Comparison of ENCODE assay signal across 27 mouse cellular contexts in the genomic region with DNA sequence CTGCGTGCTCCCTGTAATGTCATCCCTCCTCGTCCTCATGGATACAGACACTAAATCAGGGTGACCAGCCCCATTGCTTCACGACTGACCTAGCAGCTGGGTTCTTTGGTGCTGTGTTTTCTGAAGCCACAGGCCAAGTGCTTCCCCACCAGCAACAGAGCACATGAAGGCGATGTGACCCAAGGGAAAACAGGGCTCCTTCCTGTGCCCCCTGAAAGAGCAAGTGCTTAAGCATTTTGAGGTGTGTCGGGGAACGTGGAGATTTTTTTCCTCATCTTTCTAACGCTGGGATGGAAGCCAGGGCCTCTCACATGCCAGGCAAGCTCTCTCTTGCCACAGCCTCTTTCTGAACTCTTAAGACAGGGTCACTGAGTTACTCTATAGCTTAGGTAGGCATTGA.
"Had no signal": no experiment of that assay in that cellular context is flagged by ENCODE, and none has a peak within 500 bp of the region (broad histone marks: within the 10 kb centered on the region; RNA-seq: fewer than 3 reads in every experiment).

No protein-coding gene starts in this region.

- H3K9me3 ChIP-seq: limb, embryonic 10.5 days; limb, embryonic 12.5 days; limb, embryonic 13.5 days; limb, embryonic 15.5 days; liver, embryonic 12.5 days; liver, embryonic 13.5 days; liver, embryonic 15.5 days; lung, embryonic 15.5 days; midbrain, embryonic 12.5 days; midbrain, embryonic 13.5 days; midbrain, embryonic 15.5 days had no signal

- H3K4me3 ChIP-seq: limb, embryonic 10.5 days; limb, embryonic 12.5 days; limb, embryonic 13.5 days; limb, embryonic 15.5 days; liver, embryonic 12.5 days; liver, embryonic 13.5 days; liver, embryonic 15.5 days; lung, embryonic 15.5 days; megakaryocyte, embryonic 14.5 days; midbrain, embryonic 10.5 days; midbrain, embryonic 12.5 days; midbrain, embryonic 13.5 days; midbrain, embryonic 15.5 days; myocyte had no signal

- H3K36me3 ChIP-seq: limb, embryonic 10.5 days; limb, embryonic 12.5 days; limb, embryonic 13.5 days; limb, embryonic 15.5 days; liver, embryonic 12.5 days; liver, embryonic 13.5 days; liver, embryonic 15.5 days; lung, embryonic 15.5 days; midbrain, embryonic 10.5 days; midbrain, embryonic 12.5 days; midbrain, embryonic 13.5 days; midbrain, embryonic 15.5 days had no signal

- DNase-seq: left cerebral cortex, postnatal 4 days; liver; liver, embryonic 13.5 days; liver, postnatal 0 days; lung, adult 18-20 months; lung, adult 2 months; lung, embryonic 14.5 days; lung, postnatal 10 days; lung, postnatal 14 days; lung, postnatal 36 days; lung, postnatal 4 days; midbrain, embryonic 14.5 days had no signal

- H3K4me1 ChIP-seq: limb, embryonic 10.5 days; limb, embryonic 12.5 days; limb, embryonic 15.5 days; liver, embryonic 12.5 days; liver, embryonic 13.5 days; liver, embryonic 15.5 days; lung, embryonic 15.5 days; megakaryocyte, embryonic 14.5 days; midbrain, embryonic 10.5 days; midbrain, embryonic 12.5 days; midbrain, embryonic 13.5 days; midbrain, embryonic 15.5 days had no signal

- H3K27me3 ChIP-seq: limb, embryonic 12.5 days; limb, embryonic 13.5 days; limb, embryonic 15.5 days; liver, embryonic 12.5 days; liver, embryonic 13.5 days; liver, embryonic 15.5 days; lung, embryonic 15.5 days; midbrain, embryonic 12.5 days; midbrain, embryonic 13.5 days; midbrain, embryonic 15.5 days had no signal

- H3K27ac ChIP-seq: limb, embryonic 10.5 days; limb, embryonic 12.5 days; limb, embryonic 13.5 days; limb, embryonic 15.5 days; liver, embryonic 12.5 days; liver, embryonic 13.5 days; liver, embryonic 14.5 days; liver, embryonic 15.5 days; lung, embryonic 15.5 days; macrophage; midbrain, embryonic 10.5 days; midbrain, embryonic 12.5 days; midbrain, embryonic 13.5 days; midbrain, embryonic 15.5 days had no signal
